8 mouse cellular contexts compared by ENCODE assay signal in genomic region chrX:94541206-94541605, GRCm38 (mm10). TPM values are rescaled to one million over a fixed set of nuclear protein-coding genes. Genes with fewer than 3 reads are reported as not detected.
DNase-seq lines count a peak whose midpoint lies in the region; ATAC-seq and TF ChIP-seq lines count a peak whose summit lies in the region.

No protein-coding gene starts in this region.

- no peaks in the 10 kb centered on the region for H3K27me3 ChIP-seq in neural tube, embryonic 11.5 days (ENCODE audit: control insufficient read depth, insufficient read depth, low read length)
- H3K27me3 ChIP-seq in forebrain, postnatal 0 days (ENCODE audit: insufficient read depth, low read length): no peaks in the 10 kb centered on the region
- H3K27me3 ChIP-seq in limb, embryonic 10.5 days (ENCODE audit: low read depth, poor library complexity, severe bottlenecking): peaks cover 91% of the 10 kb centered on the region
- no peaks in the 10 kb centered on the region for H3K27me3 ChIP-seq in neural tube, embryonic 12.5 days (replicated peaks)

- peaks cover 9% of the 10 kb centered on the region for H3K36me3 ChIP-seq in neural tube, embryonic 11.5 days (ENCODE audit: control insufficient read depth, insufficient read depth, low read length)
- peaks cover 26% of the 10 kb centered on the region for H3K36me3 ChIP-seq in forebrain, postnatal 0 days (ENCODE audit: insufficient read depth)
- peaks cover 43% of the 10 kb centered on the region for H3K36me3 ChIP-seq in limb, embryonic 10.5 days
- H3K36me3 ChIP-seq in neural tube, embryonic 12.5 days: peaks cover 32% of the 10 kb centered on the region

- ATAC-seq in neural tube, embryonic 11.5 days (ENCODE audit: insufficient read depth, low FRiP score, low TSS enrichment): no peak
- ATAC-seq in forebrain, postnatal 0 days: peak; percentile 7
- ATAC-seq in neural tube, embryonic 12.5 days (ENCODE audit: low FRiP score, low read depth): peak; percentile 1; the same call in 1 of the 2 replicates
- ATAC-seq in granulocyte monocyte progenitor cell, adult 5-6 weeks (replicated peaks; ENCODE audit: poor library complexity, severe bottlenecking): no peak

- H3K27ac ChIP-seq in neural tube, embryonic 11.5 days (ENCODE audit: low read depth, low read length): peak overlapping the region; percentile 72
- H3K27ac ChIP-seq in forebrain, postnatal 0 days (ENCODE audit: low read depth, low read length): peak overlapping the region; percentile 92
- peak overlapping the region; percentile 89 for H3K27ac ChIP-seq in limb, embryonic 10.5 days
- peak overlapping the region; percentile 66 for H3K27ac ChIP-seq in neural tube, embryonic 12.5 days

- H3K9ac ChIP-seq in neural tube, embryonic 11.5 days (ENCODE audit: low read length): peak overlapping the region; percentile 84
- peak overlapping the region; percentile 85 for H3K9ac ChIP-seq in forebrain, postnatal 0 days
- peak overlapping the region; percentile 79 for H3K9ac ChIP-seq in neural tube, embryonic 12.5 days

- H3K9me3 ChIP-seq in neural tube, embryonic 11.5 days (ENCODE audit: control insufficient read depth, low read length): no peaks in the 10 kb centered on the region
- no peaks in the 10 kb centered on the region for H3K9me3 ChIP-seq in forebrain, postnatal 0 days (ENCODE audit: low read length)
- no peaks in the 10 kb centered on the region for H3K9me3 ChIP-seq in limb, embryonic 10.5 days (replicated peaks)
- no peaks in the 10 kb centered on the region for H3K9me3 ChIP-seq in neural tube, embryonic 12.5 days

- WGBS in neural tube, embryonic 11.5 days: 18% methylated on average over 25 of the region's 25 CpGs
- WGBS in forebrain, postnatal 0 days: 28% methylated on average over 25 of the region's 25 CpGs
- WGBS in limb, embryonic 10.5 days: 8% methylated on average over 24 of the region's 25 CpGs
- WGBS in neural tube, embryonic 12.5 days: 16% methylated on average over 25 of the region's 25 CpGs

- peak overlapping the region; percentile 42 for H3K4me2 ChIP-seq in neural tube, embryonic 11.5 days (ENCODE audit: low read depth)
- H3K4me2 ChIP-seq in forebrain, postnatal 0 days (ENCODE audit: low read depth): peak overlapping the region; percentile 54
- peak overlapping the region; percentile 58 for H3K4me2 ChIP-seq in neural tube, embryonic 12.5 days (replicated peaks)

- TF ChIP-seq CTCF in forebrain, postnatal 0 days (IDR thresholded peaks at IDR 0.05; ENCODE audit: low read depth): no peak

- peak overlapping the region; percentile 63 for H3K4me3 ChIP-seq in neural tube, embryonic 11.5 days (ENCODE audit: low read depth, low read length)
- H3K4me3 ChIP-seq in forebrain, postnatal 0 days (ENCODE audit: low read depth, low read length): peak overlapping the region; percentile 57
- peak overlapping the region; percentile 62 for H3K4me3 ChIP-seq in limb, embryonic 10.5 days
- H3K4me3 ChIP-seq in neural tube, embryonic 12.5 days: peak overlapping the region; percentile 59

- DNase-seq in adrenal gland, adult (ENCODE audit: inconsistent age in 2 of 2, low spot score in 1 of 2): peak; percentile 33 to 66
- no peak for DNase-seq in adrenal gland, postnatal 10 days
- peak; percentile 12 for DNase-seq in neural tube, embryonic 11.5 days (ENCODE audit: low spot score)
- DNase-seq in neural tube, embryonic 10.5 days (ENCODE audit: extremely low spot score, low spot score): no peak
- no peak for DNase-seq in forebrain, postnatal 0 days
- DNase-seq in limb, embryonic 10.5 days (ENCODE audit: low spot score): peak; percentile 41

- peaks cover 6% of the 10 kb centered on the region; the same call in 1 of the 2 replicates for H3K4me1 ChIP-seq in neural tube, embryonic 11.5 days (ENCODE audit: control insufficient read depth, insufficient read depth, low read length)
- no peaks in the 10 kb centered on the region for H3K4me1 ChIP-seq in forebrain, postnatal 0 days (ENCODE audit: insufficient read depth)
- peaks cover 15% of the 10 kb centered on the region for H3K4me1 ChIP-seq in limb, embryonic 10.5 days
- H3K4me1 ChIP-seq in neural tube, embryonic 12.5 days: peaks cover 11% of the 10 kb centered on the region; the same call in 1 of the 2 replicates

RNA-seq across cellular contexts. Expression of gene Maged1, which starts 0.7 kb away (rescaled TPM):
- total RNA-seq in adrenal gland, postnatal 10 days (2021): 100 to 1,000 TPM; 233 to 246 TPM
- 936 and 950 TPM in 2 replicates for polyA plus RNA-seq in neural tube, embryonic 11.5 days (2014; fragmentation: Nextera tagmentation; extraction: Ambion mirVana)
- 933 and 1,158 TPM in 2 replicates for total RNA-seq in forebrain, postnatal 0 days (2014; rRNA removed)
- 829 and 838 TPM in 2 replicates for polyA plus RNA-seq in forebrain, postnatal 0 days (2015; fragmentation: Nextera tagmentation; extraction: Ambion mirVana)
- 590 and 710 TPM in 2 replicates for polyA plus RNA-seq in limb, embryonic 10.5 days (2016; fragmentation: Nextera tagmentation; extraction: Ambion mirVana)
- polyA plus RNA-seq in neural tube, embryonic 12.5 days (2016; fragmentation: Nextera tagmentation; extraction: Ambion mirVana): 951 and 981 TPM in 2 replicates
- 4.0 and 8.1 TPM in 2 replicates for total RNA-seq in granulocyte monocyte progenitor cell, adult 5-6 weeks (2014; fragmentation: Nextera tagmentation)
- total RNA-seq in granulocyte monocyte progenitor cell, adult 5-6 weeks (2017): 5.4 TPM in 2 replicates

Comparison
In these comparisons a context has a peak if more than half of its experiments do, and no peak if none do; other contexts are left out.
1. DNase-seq: peak in adrenal gland, adult (2 of 2), neural tube, embryonic 11.5 days (single experiment) and limb, embryonic 10.5 days (single experiment); none in adrenal gland, postnatal 10 days (single experiment), neural tube, embryonic 10.5 days (single experiment) and forebrain, postnatal 0 days (single experiment).
2. ATAC-seq: peak in forebrain, postnatal 0 days (single experiment) and neural tube, embryonic 12.5 days (single experiment); none in neural tube, embryonic 11.5 days (single experiment) and granulocyte monocyte progenitor cell, adult 5-6 weeks (single experiment).
3. Peak in every context shown above with its lines, with median percentiles within 50 percentile points of each other: H3K27ac ChIP-seq, H3K4me2 ChIP-seq, H3K4me3 ChIP-seq and H3K9ac ChIP-seq.